Mouse (Mus musculus) ES-Bruce4 (cell line): ENCODE measurements around the gene Cd79b. TPM values are rescaled to one million over a fixed set of nuclear protein-coding genes. Genes with fewer than 3 reads are reported as not detected.

Experiments
- H3K27ac ChIP-seq: 2 replicates; pipeline ENCODE4 v1.5.1; 2012; ENCODE audit warnings: low read length, inconsistent platforms; ENCODE audit not compliant: insufficient read depth
- H3K27me3 ChIP-seq: 2 replicates; pipeline ENCODE4 v1.6.1; 2012; ENCODE audit warnings: mild to moderate bottlenecking, low read length, inconsistent platforms; ENCODE audit not compliant: control insufficient read depth, poor library complexity, insufficient read depth, severe bottlenecking
- H3K36me3 ChIP-seq: 2 replicates; pipeline ENCODE4 v1.6.1; 2012; ENCODE audit warnings: inconsistent platforms, mild to moderate bottlenecking, low read length, moderate library complexity; ENCODE audit not compliant: control insufficient read depth, poor library complexity, insufficient read depth, severe bottlenecking
- H3K4me1 ChIP-seq: one replicate; pipeline ENCODE4 v1.8.1; 2011; ENCODE audit warnings: low read length; ENCODE audit not compliant: control insufficient read depth, insufficient read depth
- H3K4me3 ChIP-seq: 2 replicates; pipeline ENCODE4 v1.5.1; 2011; ENCODE audit warnings: low read depth, mild to moderate bottlenecking, low read length
- H3K9ac ChIP-seq: 2 replicates; pipeline ENCODE4 v1.6.1; 2012; ENCODE audit warnings: low read depth, mild to moderate bottlenecking, inconsistent platforms; ENCODE audit not compliant: poor library complexity, severe bottlenecking
- H3K9me3 ChIP-seq: replicated peaks from 2 replicates; pipeline ENCODE4 v1.6.1; 2012; ENCODE audit warnings: mild to moderate bottlenecking, low read length, inconsistent platforms; ENCODE audit not compliant: control insufficient read depth, poor library complexity, insufficient read depth, severe bottlenecking
- CTCF ChIP-seq: IDR thresholded peaks from one replicate; pipeline ENCODE4 v1.8.1; 2011; ENCODE audit warnings: low read depth, low read length
- EP300 ChIP-seq: IDR thresholded peaks from 2 replicates; pipeline ENCODE4 v1.6.1; 2011; ENCODE audit warnings: low read depth, low read length; ENCODE audit not compliant: insufficient read depth
- POLR2A ChIP-seq: IDR thresholded peaks from one replicate; pipeline ENCODE4 v1.8.1; 2011; ENCODE audit warnings: low read length; ENCODE audit not compliant: insufficient read depth
- polyA plus RNA-seq: library from polyadenylated mRNA; stranded (reverse); fragments of >200 nt; gene quantifications from 2 replicates; pipeline ENCODE4 v1.2.4, GENCODE M21; 2011; ENCODE audit warnings: low read depth; ENCODE audit not compliant: missing spikeins, insufficient read depth, insufficient read length

Gene Cd79b
- polyA plus RNA-seq, 1 experiment, result 1.5 TPM

GRCm38 (mm10) chr11:106286987-106287386 lies 27.6 kb downstream of the Cd79b start:
- H3K4me1 ChIP-seq, result no peaks in the 10 kb centered on the region
- 0 out of 2 replicates have a peak, but pooled peaks cover 1% of the 10 kb centered on the region for H3K9me3 ChIP-seq
- H3K9ac ChIP-seq, result no peak overlapping the region
- no peaks in the 10 kb centered on the region for H3K36me3 ChIP-seq
- H3K27me3 ChIP-seq, result no peaks in the 10 kb centered on the region
- H3K27ac ChIP-seq, result no peak overlapping the region
- H3K4me3 ChIP-seq, result no peak overlapping the region
- TF ChIP-seq CTCF, result no peak
- no peak for TF ChIP-seq EP300
- no peak for TF ChIP-seq POLR2A

- Histone ChIP-seq H3K4me1 (no peaks in the 10 kb centered on the region), H3K27ac (no peak overlapping the region), H3K27me3 (no peaks in the 10 kb centered on the region), H3K9ac (no peak overlapping the region), H3K36me3 (no peaks in the 10 kb centered on the region), H3K4me3 (no peak overlapping the region), H3K9me3 (no peaks in the 10 kb centered on the region)
- TF ChIP-seq EP300 (no peak), POLR2A (no peak), CTCF (no peak)
Measured at GRCm38 (mm10) chr11:106286206-106286605, 28.4 kb downstream of the Cd79b start.

DNA sequence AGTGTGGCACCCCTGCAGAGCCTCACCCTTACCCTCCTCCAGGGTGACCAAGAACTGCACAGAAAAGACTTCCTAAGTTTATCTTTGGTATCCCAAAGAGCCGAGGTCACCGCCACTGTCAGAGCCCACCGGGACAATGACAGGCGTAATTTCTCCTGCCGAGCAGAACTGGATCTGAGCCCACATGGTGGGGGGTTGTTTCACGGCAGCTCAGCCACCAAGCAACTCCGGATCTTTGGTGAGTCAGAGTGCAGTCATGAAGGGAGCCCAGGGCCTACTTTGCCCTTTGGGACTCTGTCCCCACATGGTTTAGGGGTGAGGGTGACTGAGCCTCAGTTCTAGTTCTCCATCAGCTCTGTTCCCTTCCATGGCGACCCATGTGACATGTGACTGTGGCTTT lies 30.4 kb downstream of the Cd79b start:
- Histone ChIP-seq H3K27me3 (no peaks in the 10 kb centered on the region), H3K9ac (no peak overlapping the region), H3K27ac (no peak overlapping the region), H3K4me3 (no peak overlapping the region), H3K4me1 (no peaks in the 10 kb centered on the region), H3K36me3 (no peaks in the 10 kb centered on the region), H3K9me3 (no peaks in the 10 kb centered on the region)
- TF ChIP-seq EP300, result no peak
- TF ChIP-seq POLR2A, result no peak

GRCm38 (mm10) chr11:106283371-106283770 lies 31.2 kb downstream of the Cd79b start:
- H3K27ac ChIP-seq, result no peak overlapping the region
- no peaks in the 10 kb centered on the region for H3K4me1 ChIP-seq
- no peak overlapping the region for H3K4me3 ChIP-seq
- no peaks in the 10 kb centered on the region for H3K9me3 ChIP-seq
- no peaks in the 10 kb centered on the region for H3K36me3 ChIP-seq
- TF ChIP-seq CTCF (no peak), EP300 (no peak), POLR2A (no peak)
- H3K27me3 ChIP-seq, result no peaks in the 10 kb centered on the region
- H3K9ac ChIP-seq, result no peak overlapping the region

- Histone ChIP-seq H3K9ac (no peak overlapping the region), H3K27ac (no peak overlapping the region), H3K9me3 (no peaks in the 10 kb centered on the region), H3K4me3 (no peak overlapping the region), H3K27me3 (no peaks in the 10 kb centered on the region), H3K4me1 (no peaks in the 10 kb centered on the region), H3K36me3 (no peaks in the 10 kb centered on the region)
- TF ChIP-seq POLR2A (no peak), CTCF (no peak), EP300 (no peak)
Measured at GRCm38 (mm10) chr11:106282452-106282851, 32.1 kb downstream of the Cd79b start.

DNA sequence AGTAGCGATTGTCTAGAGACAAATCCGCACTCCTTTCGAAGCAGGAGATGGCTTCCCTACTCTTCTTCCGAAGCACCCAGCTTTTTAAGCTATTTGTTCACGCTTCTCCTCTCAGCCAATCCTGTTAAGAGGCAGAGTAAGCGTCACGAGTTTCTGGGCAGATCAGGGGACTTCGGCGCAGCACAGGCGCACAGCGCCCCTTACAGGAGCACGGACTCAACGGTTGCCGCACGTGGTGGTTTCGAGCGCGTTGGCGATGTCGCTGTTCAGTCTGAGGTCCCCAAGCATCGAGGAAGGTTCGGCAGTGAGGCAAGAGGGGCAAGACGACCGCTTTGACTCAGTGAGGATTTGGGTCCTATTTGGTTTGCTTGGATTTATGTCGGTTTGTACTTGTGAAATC lies 38.1 kb downstream of the Cd79b start, which contains the start of gene Tcam1:
TSS of gene Tcam1 (plus strand) at position 219 of the 400 bp plus-strand sequence.
- TF ChIP-seq CTCF, result peak; percentile 81
- peak; percentile 52; the same call in 1 of the 2 replicates for TF ChIP-seq EP300
- no peak for TF ChIP-seq POLR2A

More for the DNA sequence above, 38.1 kb downstream of the Cd79b start, which contains the start of gene Tcam1:
- H3K9me3 ChIP-seq, result no peaks in the 10 kb centered on the region
- H3K36me3 ChIP-seq, result no peaks in the 10 kb centered on the region
- no peak within 1 kb of the TSS for H3K9ac ChIP-seq
- no peak within 1 kb of the TSS for H3K4me3 ChIP-seq
- no peaks in the 10 kb centered on the region for H3K27me3 ChIP-seq
- H3K27ac ChIP-seq, result no peak within 1 kb of the TSS
- peaks cover 8% of the 10 kb centered on the region for H3K4me1 ChIP-seq
